Mouse (Mus musculus) brown adipose tissue, adult 24 weeks (tissue): Measurements from ENCODE around the gene Rab17. TPM values are rescaled to one million over a fixed set of nuclear protein-coding genes. Genes with fewer than 3 reads are reported as not detected.

Experiments used
- H3K27ac ChIP-seq: fragments of 200-500 bp; replicated peaks from 2 replicates; pipeline ENCODE4 v1.5.1; 2012; ENCODE audit warnings: low read depth, mild to moderate bottlenecking, low read length
- H3K4me1 ChIP-seq: fragments of 200-500 bp; 2 replicates; pipeline ENCODE4 v1.6.1; 2012; ENCODE audit warnings: low read length, mixed read lengths; ENCODE audit not compliant: control insufficient read depth, insufficient read depth, insufficient read length
- H3K4me3 ChIP-seq: fragments of 200-500 bp; 2 replicates; pipeline ENCODE4 v1.5.1; 2012; ENCODE audit warnings: low read depth, mild to moderate bottlenecking, low read length, moderate library complexity; ENCODE audit not compliant: insufficient read depth
- polyA plus RNA-seq: library from polyadenylated mRNA; stranded (reverse); fragments of >200 nt; gene quantifications from 2 replicates; pipeline ENCODE4 v1.2.4, GENCODE M21; 2012; ENCODE audit not compliant: missing spikeins, insufficient read depth, insufficient read length

The Rab17 gene
- polyA plus RNA-seq, 1 experiment = not detected

- H3K27ac ChIP-seq = no peak overlapping the region
- H3K4me1 ChIP-seq = no peaks in the 10 kb centered on the region
- H3K4me3 ChIP-seq = no peak overlapping the region
Measured at GRCm38 (mm10) chr1:90968649-90969048, 812 bp downstream of the Rab17 start.

- H3K4me1 ChIP-seq = no peaks in the 10 kb centered on the region
- no peak overlapping the region for H3K4me3 ChIP-seq
- no peak overlapping the region for H3K27ac ChIP-seq
Measured at GRCm38 (mm10) chr1:90967583-90967982, 1.9 kb downstream of the Rab17 start.

- H3K4me1 ChIP-seq = no peaks in the 10 kb centered on the region
- no peak overlapping the region for H3K4me3 ChIP-seq
- H3K27ac ChIP-seq = no peak overlapping the region
Measured at GRCm38 (mm10) chr1:90962994-90963393, 6.5 kb downstream of the Rab17 start.

- H3K27ac ChIP-seq = no peak overlapping the region
Measured at GRCm38 (mm10) chr1:90962526-90962925, 6.9 kb downstream of the Rab17 start.

GRCm38 (mm10) chr1:90956245-90957096 lies 13.0 kb downstream of the Rab17 start:
- Histone ChIP-seq H3K4me3 (no peak overlapping the region), H3K4me1 (no peaks in the 10 kb centered on the region), H3K27ac (no peak overlapping the region)

More at GRCm38 (mm10) chr1:90962526-90962925, 6.9 kb downstream of the Rab17 start:
- no peak overlapping the region for H3K4me3 ChIP-seq
- no peaks in the 10 kb centered on the region for H3K4me1 ChIP-seq

GRCm38 (mm10) chr1:90953688-90954087 lies 15.8 kb downstream of the Rab17 start:
- no peak overlapping the region for H3K4me3 ChIP-seq
- no peak overlapping the region for H3K27ac ChIP-seq
- no peaks in the 10 kb centered on the region for H3K4me1 ChIP-seq

DNA sequence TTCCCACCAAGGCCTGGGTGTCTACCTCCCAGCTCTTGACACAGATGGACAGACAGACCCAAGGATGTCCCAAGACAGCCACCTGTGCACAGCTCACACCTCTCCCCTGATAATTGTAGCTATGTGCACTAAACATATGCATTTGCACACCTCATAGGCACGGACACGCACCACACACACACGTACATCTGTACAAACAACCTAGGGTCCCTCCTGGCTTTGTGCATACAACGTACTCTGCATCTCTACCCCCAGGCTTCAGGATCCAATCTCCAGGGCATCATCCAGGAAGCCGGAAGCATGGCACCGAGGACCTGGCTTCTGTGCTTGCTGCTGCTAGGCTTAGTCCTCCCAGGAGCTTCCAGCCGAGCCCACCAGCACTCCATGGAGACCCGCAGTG lies 16.7 kb downstream of the Rab17 start, which contains the start of gene Prlh:
Gene Prlh (plus strand): TSS at position 301 of the 400 bp plus-strand sequence.
- Histone ChIP-seq H3K4me3 (no peak within 1 kb of the TSS), H3K4me1 (no peaks in the 10 kb centered on the region), H3K27ac (no peak within 1 kb of the TSS)

GRCm38 (mm10) chr1:90951670-90952069 lies 17.8 kb downstream of the Rab17 start:
- H3K27ac ChIP-seq = no peak overlapping the region
- H3K4me3 ChIP-seq = no peak overlapping the region
- H3K4me1 ChIP-seq = no peaks in the 10 kb centered on the region

- no peaks in the 10 kb centered on the region for H3K4me1 ChIP-seq
- H3K4me3 ChIP-seq = no peak overlapping the region
- no peak overlapping the region for H3K27ac ChIP-seq
Measured at GRCm38 (mm10) chr1:90949309-90949708, 20.2 kb downstream of the Rab17 start.

DNA sequence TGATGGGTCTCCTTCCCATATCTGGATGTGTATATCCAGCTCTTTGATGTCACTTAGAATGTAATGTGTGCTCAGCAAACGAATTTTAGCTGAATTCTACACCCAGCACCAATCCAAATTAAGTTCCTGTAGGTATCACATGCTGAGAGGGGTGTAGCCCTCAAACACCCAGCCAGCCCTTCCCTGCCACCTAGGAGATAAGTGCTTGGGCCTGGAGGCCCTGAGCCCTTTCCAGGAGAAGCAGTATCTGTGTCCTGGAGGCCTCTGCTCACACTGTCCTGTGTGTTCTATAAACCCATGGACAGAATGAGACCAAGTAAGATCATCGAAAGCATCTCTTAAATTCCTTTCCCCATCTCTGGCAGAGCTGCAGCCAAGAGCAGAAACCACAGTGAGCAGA lies 22.2 kb downstream of the Rab17 start:
- Histone ChIP-seq H3K27ac (no peak overlapping the region), H3K4me1 (no peaks in the 10 kb centered on the region), H3K4me3 (no peak overlapping the region)

GRCm38 (mm10) chr1:90945171-90945570 lies 24.3 kb downstream of the Rab17 start:
- H3K4me3 ChIP-seq = no peak overlapping the region
- no peak overlapping the region for H3K27ac ChIP-seq
- H3K4me1 ChIP-seq = no peaks in the 10 kb centered on the region

GRCm38 (mm10) chr1:90939980-90940379 lies 29.5 kb downstream of the Rab17 start:
- no peak overlapping the region for H3K4me3 ChIP-seq
- no peak overlapping the region for H3K27ac ChIP-seq
- no peaks in the 10 kb centered on the region for H3K4me1 ChIP-seq

GRCm38 (mm10) chr1:90936990-90937389 lies 32.5 kb downstream of the Rab17 start:
- Histone ChIP-seq H3K27ac (no peak overlapping the region), H3K4me1 (no peaks in the 10 kb centered on the region), H3K4me3 (no peak overlapping the region)

DNA sequence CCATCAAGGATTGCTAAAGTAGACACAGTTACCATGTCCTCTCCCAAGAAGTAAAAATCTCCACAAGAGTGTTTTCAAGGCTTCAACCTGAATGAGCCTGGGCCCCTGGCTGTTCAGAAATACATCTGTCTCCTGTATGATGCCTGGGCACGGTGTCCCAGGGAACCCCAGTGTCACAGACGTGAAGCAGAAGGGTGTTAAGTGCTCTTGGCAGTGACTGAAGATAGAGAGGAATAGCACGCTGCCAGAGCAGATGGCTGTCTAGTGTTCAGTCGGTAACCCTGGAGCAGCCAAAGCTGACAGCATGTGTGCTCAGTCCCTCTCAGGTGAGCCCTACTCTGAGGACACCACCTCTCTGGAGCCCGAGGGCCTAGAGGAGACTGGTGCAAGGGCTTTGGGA lies 36.5 kb downstream of the Rab17 start:
- Histone ChIP-seq H3K27ac (no peak overlapping the region), H3K4me3 (no peak overlapping the region), H3K4me1 (no peaks in the 10 kb centered on the region)

GRCm38 (mm10) chr1:90928575-90928934 lies 40.9 kb downstream of the Rab17 start:
- Histone ChIP-seq H3K4me1 (peaks cover 3% of the 10 kb centered on the region; the same call in 1 of the 2 replicates), H3K4me3 (no peak overlapping the region), H3K27ac (no peak overlapping the region)

DNA sequence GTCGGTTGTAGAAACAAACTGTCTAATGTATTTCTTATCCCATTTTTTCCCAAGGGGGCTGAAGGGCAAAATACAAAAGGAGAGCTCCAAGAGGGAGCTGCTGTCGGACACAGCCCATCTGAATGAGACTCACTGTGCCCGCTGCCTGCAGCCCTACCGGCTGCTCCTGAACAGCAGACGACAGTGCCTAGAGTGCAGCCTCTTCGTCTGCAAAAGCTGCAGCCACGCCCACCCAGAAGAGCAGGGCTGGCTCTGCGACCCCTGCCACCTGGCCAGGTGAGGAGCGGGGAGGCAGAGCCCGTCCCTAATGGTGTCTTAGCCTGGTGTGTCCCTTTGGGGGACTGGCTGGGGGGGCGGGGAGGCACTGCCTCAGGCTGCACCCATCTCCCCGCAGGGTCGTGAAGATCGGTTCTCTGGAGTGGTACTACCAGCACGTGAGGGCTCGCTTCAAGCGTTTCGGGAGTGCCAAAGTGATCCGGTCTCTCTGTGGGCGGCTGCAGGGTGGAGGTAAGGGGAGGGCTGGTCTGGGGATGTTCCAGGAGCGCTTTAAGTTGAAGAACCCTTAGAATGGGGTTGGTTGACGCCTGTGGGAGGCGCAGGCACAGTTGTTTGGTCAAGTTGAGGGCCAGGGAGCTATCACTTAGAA lies 41.4 kb downstream of the Rab17 start:
- no peak overlapping the region for H3K4me3 ChIP-seq
- peaks cover 3% of the 10 kb centered on the region; the same call in 1 of the 2 replicates for H3K4me1 ChIP-seq
- H3K27ac ChIP-seq = no peak overlapping the region
